Mouse (Mus musculus) Patski (cell line): ENCODE measurements around the gene Zbed4. TPM values are rescaled to one million over a fixed set of nuclear protein-coding genes. Genes with fewer than 3 reads are reported as not detected.

ENCODE experiments used
- ATAC-seq: fragments of 100-300 bp; one replicate; pipeline ENCODE4 v1.8.0; 2021
- CTCF ChIA-PET: fragments of 350-600 bp; sonication (Branson Sonifier 250); formaldehyde crosslinking; loops from one replicate; lab custom pipeline; 2022; ENCODE audit warnings: inconsistent platforms; lab: Charles Lee
- POLR2A ChIA-PET: fragments of 350-600 bp; sonication (Branson Sonifier 250); formaldehyde crosslinking; loops from one replicate; lab custom pipeline; 2022; ENCODE audit warnings: antibody characterized with exemption, inconsistent platforms; lab: Charles Lee
- DNase-seq: peaks from one replicate; pipeline ENCODE4 v3.0.0-alpha.2; 2011; ENCODE audit warnings: low read depth, low spot score
- H3K27me3 ChIP-seq: fragments of 371-371 bp; one replicate; pipeline ENCODE4 v1.5.1; 2021
- CTCF ChIP-seq: fragments of 100-300 bp; IDR thresholded peaks from one replicate; pipeline ENCODE4 v1.5.1; 2021
- in situ Hi-C: fragments of 300-500 bp; cut with MboI; formaldehyde crosslinking; loops from 3 replicates; pipeline ENCODE4 v1.11.1; 2018; ENCODE audit warnings: low pct_unique_long_range_greater_than_20kb, mixed read lengths
- polyA plus RNA-seq: library from polyadenylated mRNA; unstranded; gene quantifications from one replicate; pipeline ENCODE4 v1.2.3, GENCODE M21; 2021

Gene Zbed4
- polyA plus RNA-seq, 1 experiment from 2014 or later, result 10.4 TPM

DNA sequence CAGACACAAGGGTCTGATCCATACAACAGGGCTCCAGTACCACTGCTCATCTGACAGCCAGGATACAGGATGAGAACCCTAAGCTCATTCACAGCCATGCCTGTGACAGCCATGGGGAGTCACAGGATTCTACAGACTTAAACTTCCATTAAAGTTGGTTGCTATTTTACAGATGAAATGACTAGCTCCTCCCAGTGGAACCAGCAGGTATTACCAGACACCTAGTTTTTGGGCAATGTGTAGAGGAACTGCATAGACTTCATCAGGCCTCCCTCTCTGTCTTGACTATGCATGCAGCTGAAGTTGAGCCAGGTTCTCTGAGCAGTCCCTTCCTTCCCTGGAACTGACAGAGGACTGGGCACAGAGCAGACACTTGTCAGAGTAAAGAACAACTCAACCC lies 35.1 kb upstream of the Zbed4 start:
- no peak for DNase-seq
- no peaks in the 10 kb centered on the region for H3K27me3 ChIP-seq
- TF ChIP-seq CTCF, result no peak
- ChIA-PET POLR2A (no interaction called here), CTCF (interaction anchor here (1.2 to 2.5 kb wide), 4 partner anchors 8 to 14 kb away, joined by 4 to 10 read pairs (median 4); no protein-coding TSS in a partner anchor)
- in situ Hi-C loops, result no loop called here
- ATAC-seq, result no peak

- in situ Hi-C loops, result no loop called here
- DNase-seq, result no peak
- CTCF ChIA-PET, result no interaction called here
- ATAC-seq, result no peak
- H3K27me3 ChIP-seq, result no peaks in the 10 kb centered on the region
- TF ChIP-seq CTCF, result no peak
- POLR2A ChIA-PET, result no interaction called here
These were observed 34.2 kb upstream of the Zbed4 start for GRCm38 (mm10) chr15:88717239-88717638.

DNA sequence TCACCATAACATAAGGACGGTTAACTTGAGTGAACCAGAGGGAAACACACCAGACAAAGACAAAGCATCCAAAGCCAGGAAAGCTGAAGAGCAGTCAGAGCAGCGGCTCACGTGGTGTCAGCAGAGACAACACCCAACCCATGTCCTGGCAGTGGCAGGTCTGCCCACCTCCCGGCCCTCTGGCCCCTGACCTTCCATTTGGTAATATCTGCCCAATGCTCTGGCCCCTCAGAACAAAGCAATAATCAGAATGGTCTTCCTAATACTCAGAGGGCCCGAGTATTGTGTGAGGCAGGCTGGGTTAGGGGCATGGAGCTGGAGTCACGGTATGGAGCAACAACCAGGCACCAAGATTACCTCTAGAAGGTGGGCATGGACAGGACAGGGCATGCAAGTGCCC lies 28.3 kb upstream of the Zbed4 start:
- H3K27me3 ChIP-seq, result no peaks in the 10 kb centered on the region
- ChIA-PET POLR2A (no interaction called here), CTCF (no interaction called here)
- ATAC-seq (no peak), DNase-seq (no peak)
- TF ChIP-seq CTCF, result no peak
- in situ Hi-C loops, result no loop called here

DNA sequence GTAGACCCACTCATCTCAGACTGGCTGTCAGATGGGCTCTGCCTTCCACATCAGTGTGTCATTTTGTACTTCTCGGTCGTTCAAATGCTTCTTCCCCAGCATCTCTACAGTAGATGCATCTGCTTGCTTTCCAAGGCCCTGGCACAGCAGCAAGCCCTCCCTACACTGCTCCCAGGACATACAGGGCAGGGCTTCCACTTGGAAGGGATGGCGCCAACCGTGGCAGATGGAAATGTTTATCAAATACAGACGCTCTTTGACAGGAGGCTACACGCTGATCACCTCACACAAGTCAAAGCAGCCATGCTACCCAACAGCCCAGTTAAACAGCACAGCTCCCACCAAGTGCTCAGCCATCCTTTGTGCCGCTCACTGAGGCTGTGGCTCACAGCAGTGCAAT lies 27.1 kb upstream of the Zbed4 start:
- POLR2A ChIA-PET, result no interaction called here
- in situ Hi-C loops, result no loop called here

GRCm38 (mm10) chr15:88725036-88725435 lies 26.4 kb upstream of the Zbed4 start:
- ATAC-seq (no peak), DNase-seq (no peak)
- POLR2A ChIA-PET, result no interaction called here
- CTCF ChIA-PET, result interaction anchor here (1.1 kb wide), 1 partner anchor 9 kb away, joined by 4 read pairs; no protein-coding TSS in a partner anchor
- in situ Hi-C loops, result no loop called here
- no peaks in the 10 kb centered on the region for H3K27me3 ChIP-seq
- TF ChIP-seq CTCF, result no peak

More for the DNA sequence above, 27.1 kb upstream of the Zbed4 start:
- no peaks in the 10 kb centered on the region for H3K27me3 ChIP-seq
- CTCF ChIA-PET, result interaction anchor here (1.1 kb wide), 1 partner anchor 8 kb away, joined by 4 read pairs; no protein-coding TSS in a partner anchor
- no peak for TF ChIP-seq CTCF
- DNase-seq (no peak), ATAC-seq (no peak)

GRCm38 (mm10) chr15:88727204-88727603 lies 24.3 kb upstream of the Zbed4 start:
- no peaks in the 10 kb centered on the region for H3K27me3 ChIP-seq
- TF ChIP-seq CTCF, result no peak
- ChIA-PET CTCF (interaction anchor here (1.1 kb wide), 1 partner anchor 18 kb away, joined by 3 read pairs; no protein-coding TSS in a partner anchor), POLR2A (no interaction called here)
- ATAC-seq (no peak), DNase-seq (no peak)
- in situ Hi-C loops, result no loop called here

GRCm38 (mm10) chr15:88730717-88731116 lies 20.7 kb upstream of the Zbed4 start:
- ChIA-PET CTCF (interaction anchor here (1.7 kb wide), 1 partner anchor 14 kb away, joined by 4 read pairs; no protein-coding TSS in a partner anchor), POLR2A (no interaction called here)
- no peak for DNase-seq
- TF ChIP-seq CTCF, result no peak
- ATAC-seq, result no peak
- no peaks in the 10 kb centered on the region for H3K27me3 ChIP-seq
- in situ Hi-C loops, result no loop called here

GRCm38 (mm10) chr15:88732405-88733020 lies 18.9 kb upstream of the Zbed4 start:
- ATAC-seq (no peak), DNase-seq (no peak)
- no peaks in the 10 kb centered on the region for H3K27me3 ChIP-seq
- ChIA-PET CTCF (interaction anchor here (1.5 kb wide), 1 partner anchor 11 kb away, joined by 5 read pairs; no protein-coding TSS in a partner anchor), POLR2A (interaction anchor here (0.7 kb wide), 1 partner anchor 33 kb away, joined by 3 read pairs; no protein-coding TSS in a partner anchor)
- TF ChIP-seq CTCF, result no peak
- in situ Hi-C loops, result no loop called here

- in situ Hi-C loops, result no loop called here
- CTCF ChIA-PET, result interaction anchor here (1.5 kb wide), 1 partner anchor 12 kb away, joined by 5 read pairs; no protein-coding TSS in a partner anchor
- TF ChIP-seq CTCF, result no peak
- ATAC-seq (peak; percentile 41), DNase-seq (no peak)
- H3K27me3 ChIP-seq, result no peaks in the 10 kb centered on the region
- POLR2A ChIA-PET, result no interaction called here
These were observed 18.3 kb upstream of the Zbed4 start for GRCm38 (mm10) chr15:88733041-88733751.

- peak; percentile 79 for ATAC-seq
- ChIA-PET POLR2A (no interaction called here), CTCF (no interaction called here)
- in situ Hi-C loops, result no loop called here
- no peak for DNase-seq
- no peaks in the 10 kb centered on the region for H3K27me3 ChIP-seq
- TF ChIP-seq CTCF, result no peak
These were observed 17.5 kb upstream of the Zbed4 start, which contains the start of gene Brd1 for GRCm38 (mm10) chr15:88733834-88734571. Brd1 (minus strand) TSS chr15:88734233.
